Mouse (Mus musculus): ENCODE data around the gene Frmd8. TPM values are rescaled to one million over a fixed set of nuclear protein-coding genes. Genes with fewer than 3 reads are reported as not detected.

The Frmd8 gene
- 6.4 TPM for polyA plus RNA-seq (2014; fragmentation: Illumina TruSeq; extraction: RNeasy Lipid Tissue Mini Kit (QIAGEN cat#74804); ENCODE audit: low replicate concordance)

DNA sequence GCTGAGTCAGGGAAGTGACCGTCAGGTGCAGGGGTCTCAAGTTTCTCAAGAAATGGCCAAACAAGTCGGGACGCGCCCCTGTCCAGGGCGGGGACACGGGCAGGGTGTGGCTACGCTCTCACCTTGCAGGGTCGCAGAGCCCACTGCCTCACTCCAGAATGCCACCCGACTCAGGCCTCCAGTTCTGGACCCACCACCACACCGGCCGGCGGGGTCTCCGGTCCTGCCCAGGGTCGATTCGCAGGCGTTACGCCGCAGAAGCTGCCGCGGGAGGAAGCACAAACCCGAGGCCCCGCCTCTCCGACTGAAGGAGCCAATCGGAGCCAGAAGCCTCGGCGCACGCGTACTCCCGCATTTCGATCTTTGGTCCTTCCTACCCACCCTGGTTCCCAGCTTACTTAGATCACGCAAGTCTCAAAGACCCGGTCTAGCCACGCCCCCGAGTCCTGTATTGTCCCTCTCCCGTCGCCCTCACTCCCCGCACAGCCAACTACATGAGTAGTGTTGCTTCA lies at the start of gene Frmd8:
Gene Frmd8, minus strand, starts transcription at position 306 of the 512 bp plus-strand sequence.

DNA sequence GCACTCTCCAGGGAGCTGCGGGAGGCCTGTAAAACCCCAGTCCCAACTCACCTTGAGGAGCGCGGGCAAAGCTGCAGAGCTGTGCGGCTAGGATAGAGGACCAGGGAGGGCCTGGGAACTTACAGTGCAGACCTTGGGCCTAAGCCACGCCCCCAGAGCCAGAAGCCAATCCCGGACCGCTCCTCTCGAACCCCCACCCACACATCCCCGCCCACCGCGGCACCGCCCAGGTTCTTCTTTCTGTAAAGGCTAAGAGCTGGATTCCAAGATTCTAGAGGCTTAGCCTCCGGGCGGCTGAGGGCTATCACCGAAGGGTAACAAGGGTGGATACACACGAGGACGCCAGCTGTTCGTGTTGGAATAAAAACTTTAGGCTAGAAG lies 49.6 kb upstream of the Frmd8 start, which contains the start of gene Cdc42ep2:
Gene Cdc42ep2, minus strand, starts transcription at position 104 of the 381 bp plus-strand sequence.

DNA sequence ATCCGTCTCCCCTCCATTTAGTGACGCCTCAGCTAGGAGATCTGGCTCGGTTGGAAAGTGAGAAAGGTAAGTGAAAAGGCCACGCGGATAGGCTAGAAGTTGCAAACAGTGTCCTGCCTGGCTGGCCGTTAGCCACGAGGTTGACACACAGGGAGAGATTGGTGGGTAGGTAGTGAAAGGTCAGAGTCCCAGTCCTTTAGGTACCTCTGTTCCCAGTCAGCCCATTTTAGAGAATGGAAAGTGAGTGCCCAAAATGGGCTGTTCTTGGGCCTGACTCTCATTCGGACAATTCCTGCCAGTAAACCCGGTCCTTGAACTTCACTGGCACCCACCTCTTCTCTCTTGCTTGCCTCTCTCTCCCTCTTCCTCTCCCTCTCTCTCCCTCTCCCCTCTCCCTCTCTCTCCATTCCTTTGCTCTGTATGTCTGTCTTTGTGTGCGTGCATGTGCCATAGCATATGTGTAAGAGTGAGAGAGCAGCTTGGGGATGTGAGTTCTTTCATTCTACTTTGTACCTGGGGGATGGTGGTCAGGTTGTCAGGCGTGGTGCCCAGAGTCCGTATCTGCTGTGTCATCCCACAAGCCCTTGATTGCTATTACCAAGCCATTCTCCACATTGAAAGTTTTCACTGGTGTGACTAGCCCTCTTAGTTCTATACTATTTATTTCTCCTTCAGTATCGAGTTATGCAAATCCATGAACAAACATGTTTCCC lies 38.1 kb upstream of the Frmd8 start, which contains the start of gene Dpf2:
Gene Dpf2, minus strand, starts transcription at position 4 of the 713 bp plus-strand sequence.

DNA sequence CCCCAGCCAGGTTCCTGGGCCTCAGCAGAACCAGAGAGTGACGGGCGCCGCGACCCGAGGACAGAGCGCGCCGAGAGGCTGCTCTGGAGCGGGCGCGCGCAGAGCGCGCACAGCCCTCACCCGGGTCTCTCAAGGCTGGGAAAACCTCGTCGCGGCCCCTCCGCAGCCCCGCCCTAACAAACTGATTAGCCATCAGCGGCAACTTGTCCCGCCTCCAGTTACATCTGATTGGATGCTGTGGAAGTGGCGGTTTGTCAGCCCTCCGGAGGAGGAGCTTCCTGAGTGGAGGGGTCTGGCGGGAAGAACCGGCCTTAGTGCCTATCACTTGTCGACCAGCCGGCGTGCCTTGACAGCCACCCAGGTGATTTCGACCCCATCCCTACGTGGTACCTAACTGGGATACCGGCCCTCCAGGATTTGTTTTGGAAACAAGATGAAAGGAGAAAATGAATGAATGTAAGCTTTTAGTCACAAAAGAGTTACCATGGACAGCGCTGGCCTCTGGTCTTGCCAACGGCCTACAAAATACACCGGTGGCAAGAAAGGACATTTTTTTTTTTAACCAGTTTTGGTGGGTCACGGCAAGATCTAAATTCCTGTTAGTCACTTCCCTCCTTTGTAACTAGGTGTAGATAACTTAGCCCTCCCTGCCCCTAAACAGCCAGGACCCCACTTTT lies 19.1 kb upstream of the Frmd8 start, which contains the start of gene Tigd3:
Gene Tigd3, minus strand, starts transcription at position 148 of the 677 bp plus-strand sequence.

DNA sequence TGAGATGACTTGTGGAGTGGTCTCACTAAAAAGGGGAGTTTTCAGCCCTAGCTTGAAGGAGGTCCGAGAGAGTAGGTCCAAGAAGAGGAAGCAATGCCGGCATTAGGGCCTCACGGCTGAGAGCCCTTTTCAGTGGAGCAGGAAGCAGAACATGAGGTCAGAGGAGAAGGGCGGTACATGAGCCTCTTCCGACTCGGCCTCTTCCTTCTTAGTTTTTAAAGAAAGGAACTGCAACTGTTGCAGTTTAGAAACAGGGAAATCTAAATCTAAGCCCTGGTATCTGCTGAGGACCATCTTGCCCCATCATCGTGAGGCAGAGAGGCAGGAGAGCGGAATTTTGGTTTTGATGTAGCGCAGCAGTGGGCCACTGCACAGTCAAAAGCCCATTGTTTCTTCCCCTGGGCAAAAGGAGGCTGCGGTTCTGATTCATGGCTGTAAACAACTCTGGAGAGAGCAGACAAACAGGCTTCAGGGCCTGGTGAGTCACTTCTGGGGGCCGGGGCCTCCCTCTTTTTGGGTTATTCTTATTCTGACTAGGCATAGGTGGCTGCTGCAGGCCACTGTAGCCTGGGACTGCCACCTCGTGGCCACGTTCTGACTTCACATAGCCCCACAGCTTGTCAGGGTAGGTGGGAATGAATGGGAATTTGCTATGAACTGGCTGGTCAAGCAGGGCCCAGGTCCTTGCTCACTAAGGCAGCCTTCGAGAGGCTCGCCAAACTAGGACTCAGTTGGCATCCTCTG lies 2.7 kb upstream of the Frmd8 start, which contains the start of gene Slc25a45:
Gene Slc25a45, plus strand, starts transcription at position 191 of the 744 bp plus-strand sequence.

Other genes with a start within 250 kb of the Frmd8 start
- gene Rela, start 237.8 kb downstream of the Frmd8 start, polyA plus RNA-seq (2014; fragmentation: Illumina TruSeq; extraction: RNeasy Lipid Tissue Mini Kit (QIAGEN cat#74804); ENCODE audit: low replicate concordance): 0.26 TPM
- gene Sipa1, start 211.6 kb downstream of the Frmd8 start, polyA plus RNA-seq (2014; fragmentation: Illumina TruSeq; extraction: RNeasy Lipid Tissue Mini Kit (QIAGEN cat#74804); ENCODE audit: low replicate concordance): 1.6 TPM
- gene Map3k11, start 186.5 kb downstream of the Frmd8 start, polyA plus RNA-seq (2014; fragmentation: Illumina TruSeq; extraction: RNeasy Lipid Tissue Mini Kit (QIAGEN cat#74804); ENCODE audit: low replicate concordance): 0.41 TPM
- 0.22 TPM for gene Pcnx3, start 186.4 kb downstream of the Frmd8 start, polyA plus RNA-seq (2014; fragmentation: Illumina TruSeq; extraction: RNeasy Lipid Tissue Mini Kit (QIAGEN cat#74804); ENCODE audit: low replicate concordance)
- gene Kcnk7, start 170.9 kb downstream of the Frmd8 start, polyA plus RNA-seq (2014; fragmentation: Illumina TruSeq; extraction: RNeasy Lipid Tissue Mini Kit (QIAGEN cat#74804); ENCODE audit: low replicate concordance): not detected
- 6.5 TPM for gene Ehbp1l1, start 149.0 kb downstream of the Frmd8 start, polyA plus RNA-seq (2014; fragmentation: Illumina TruSeq; extraction: RNeasy Lipid Tissue Mini Kit (QIAGEN cat#74804); ENCODE audit: low replicate concordance)
- gene Fam89b, start 145.6 kb downstream of the Frmd8 start, polyA plus RNA-seq (2014; fragmentation: Illumina TruSeq; extraction: RNeasy Lipid Tissue Mini Kit (QIAGEN cat#74804); ENCODE audit: low replicate concordance): not detected
- gene Ltbp3, start 134.4 kb downstream of the Frmd8 start, polyA plus RNA-seq (2014; fragmentation: Illumina TruSeq; extraction: RNeasy Lipid Tissue Mini Kit (QIAGEN cat#74804); ENCODE audit: low replicate concordance): 0.74 TPM
- gene Scyl1, start 103.9 kb downstream of the Frmd8 start, polyA plus RNA-seq (2014; fragmentation: Illumina TruSeq; extraction: RNeasy Lipid Tissue Mini Kit (QIAGEN cat#74804); ENCODE audit: low replicate concordance): 0.41 TPM
- 29.7 TPM for gene Slc25a45, start 2.5 kb upstream of the Frmd8 start, polyA plus RNA-seq (2014; fragmentation: Illumina TruSeq; extraction: RNeasy Lipid Tissue Mini Kit (QIAGEN cat#74804); ENCODE audit: low replicate concordance)
- 0.97 TPM for gene Tigd3, start 18.9 kb upstream of the Frmd8 start, polyA plus RNA-seq (2014; fragmentation: Illumina TruSeq; extraction: RNeasy Lipid Tissue Mini Kit (QIAGEN cat#74804); ENCODE audit: low replicate concordance)
- 8.6 TPM for gene Dpf2, start 37.7 kb upstream of the Frmd8 start, polyA plus RNA-seq (2014; fragmentation: Illumina TruSeq; extraction: RNeasy Lipid Tissue Mini Kit (QIAGEN cat#74804); ENCODE audit: low replicate concordance)
- gene Cdc42ep2, start 49.5 kb upstream of the Frmd8 start, polyA plus RNA-seq (2014; fragmentation: Illumina TruSeq; extraction: RNeasy Lipid Tissue Mini Kit (QIAGEN cat#74804); ENCODE audit: low replicate concordance): 2.5 TPM
- 4.1 TPM for gene Pola2, start 88.9 kb upstream of the Frmd8 start, polyA plus RNA-seq (2014; fragmentation: Illumina TruSeq; extraction: RNeasy Lipid Tissue Mini Kit (QIAGEN cat#74804); ENCODE audit: low replicate concordance)
- not detected for gene Slc22a20, start 110.9 kb upstream of the Frmd8 start, polyA plus RNA-seq (2014; fragmentation: Illumina TruSeq; extraction: RNeasy Lipid Tissue Mini Kit (QIAGEN cat#74804); ENCODE audit: low replicate concordance)
- 1.9 TPM for gene Capn1, start 140.6 kb upstream of the Frmd8 start, polyA plus RNA-seq (2014; fragmentation: Illumina TruSeq; extraction: RNeasy Lipid Tissue Mini Kit (QIAGEN cat#74804); ENCODE audit: low replicate concordance)
- 0.97 TPM for gene Syvn1, start 171.3 kb upstream of the Frmd8 start, polyA plus RNA-seq (2014; fragmentation: Illumina TruSeq; extraction: RNeasy Lipid Tissue Mini Kit (QIAGEN cat#74804); ENCODE audit: low replicate concordance)
- 21.3 TPM for gene Mrpl49, start 182.5 kb upstream of the Frmd8 start, polyA plus RNA-seq (2014; fragmentation: Illumina TruSeq; extraction: RNeasy Lipid Tissue Mini Kit (QIAGEN cat#74804); ENCODE audit: low replicate concordance)
- gene Fau, start 182.6 kb upstream of the Frmd8 start, polyA plus RNA-seq (2014; fragmentation: Illumina TruSeq; extraction: RNeasy Lipid Tissue Mini Kit (QIAGEN cat#74804); ENCODE audit: low replicate concordance): 4.9 TPM
- gene Znhit2, start 185.9 kb upstream of the Frmd8 start, polyA plus RNA-seq (2014; fragmentation: Illumina TruSeq; extraction: RNeasy Lipid Tissue Mini Kit (QIAGEN cat#74804); ENCODE audit: low replicate concordance): not detected
- 0.97 TPM for gene Tm7sf2, start 193.1 kb upstream of the Frmd8 start, polyA plus RNA-seq (2014; fragmentation: Illumina TruSeq; extraction: RNeasy Lipid Tissue Mini Kit (QIAGEN cat#74804); ENCODE audit: low replicate concordance)
- 9.3 TPM for gene Vps51, start 202.0 kb upstream of the Frmd8 start, polyA plus RNA-seq (2014; fragmentation: Illumina TruSeq; extraction: RNeasy Lipid Tissue Mini Kit (QIAGEN cat#74804); ENCODE audit: low replicate concordance)
- not detected for gene Tmem262, start 204.8 kb upstream of the Frmd8 start, polyA plus RNA-seq (2014; fragmentation: Illumina TruSeq; extraction: RNeasy Lipid Tissue Mini Kit (QIAGEN cat#74804); ENCODE audit: low replicate concordance)
- gene Gm28374, start 207.0 kb upstream of the Frmd8 start, polyA plus RNA-seq (2014; fragmentation: Illumina TruSeq; extraction: RNeasy Lipid Tissue Mini Kit (QIAGEN cat#74804); ENCODE audit: low replicate concordance): not detected
- gene Zfpl1, start 209.7 kb upstream of the Frmd8 start, polyA plus RNA-seq (2014; fragmentation: Illumina TruSeq; extraction: RNeasy Lipid Tissue Mini Kit (QIAGEN cat#74804); ENCODE audit: low replicate concordance): not detected
- 2.1 TPM for gene Cdca5, start 209.7 kb upstream of the Frmd8 start, polyA plus RNA-seq (2014; fragmentation: Illumina TruSeq; extraction: RNeasy Lipid Tissue Mini Kit (QIAGEN cat#74804); ENCODE audit: low replicate concordance)
- not detected for gene AC131692.1, start 219.1 kb upstream of the Frmd8 start, polyA plus RNA-seq (2014; fragmentation: Illumina TruSeq; extraction: RNeasy Lipid Tissue Mini Kit (QIAGEN cat#74804); ENCODE audit: low replicate concordance)
- 3.8 TPM for gene Naaladl1, start 230.5 kb upstream of the Frmd8 start, polyA plus RNA-seq (2014; fragmentation: Illumina TruSeq; extraction: RNeasy Lipid Tissue Mini Kit (QIAGEN cat#74804); ENCODE audit: low replicate concordance)
- gene Sac3d1, start 243.4 kb upstream of the Frmd8 start, polyA plus RNA-seq (2014; fragmentation: Illumina TruSeq; extraction: RNeasy Lipid Tissue Mini Kit (QIAGEN cat#74804); ENCODE audit: low replicate concordance): not detected

Data from small intestine, adult 10 weeks (tissue).